Mouse (Mus musculus) left cerebral cortex, postnatal 25 days (tissue): ENCODE measurements at regions not wholly inside any gene's neighbourhood (a gene's known extent, or its start where the extent isn't known, plus 50 kb on each side); places are given as distances from the start of the nearest gene placed in this dataset.

ENCODE experiments used
- DNase-seq, 2 experiments: peaks; one replicate each; pipeline ENCODE4 v3.0.0; 2022; ENCODE audit warnings: low spot score in 2 of 2, mixed read lengths in 1 of 2
- intact Hi-C: fragments of 180-260 bp; cut with DNase I; formaldehyde crosslinking; loops from one replicate; pipeline ENCODE4 v1.15.1; 2025

DNA sequence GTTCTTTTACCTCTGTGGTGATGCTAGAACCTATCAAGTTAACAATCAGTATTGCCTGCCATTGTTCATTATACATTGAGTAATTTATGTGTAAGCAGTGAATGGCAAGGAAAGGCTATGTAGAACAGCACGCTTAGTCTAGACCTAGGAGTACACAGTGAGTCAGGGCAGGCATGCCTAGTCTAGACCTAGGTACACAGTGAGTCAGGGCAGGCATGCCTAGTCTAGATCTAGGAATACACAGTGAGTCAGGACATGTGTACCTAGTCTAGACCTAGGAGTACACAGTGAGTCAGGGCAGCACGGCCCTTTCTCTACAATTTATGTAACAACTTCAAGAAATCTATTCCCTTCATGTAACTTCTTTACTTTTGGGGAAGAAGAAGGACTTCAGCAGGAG, 347.2 kb downstream of the Tmem232 start:
- DNase-seq: no peak
- intact Hi-C loops: no loop called here

- intact Hi-C loops: no loop called here
- DNase-seq: no peak
Observed at GRCm38 (mm10) chr17:65192432-65193059, 348.0 kb downstream of the Tmem232 start.

DNA sequence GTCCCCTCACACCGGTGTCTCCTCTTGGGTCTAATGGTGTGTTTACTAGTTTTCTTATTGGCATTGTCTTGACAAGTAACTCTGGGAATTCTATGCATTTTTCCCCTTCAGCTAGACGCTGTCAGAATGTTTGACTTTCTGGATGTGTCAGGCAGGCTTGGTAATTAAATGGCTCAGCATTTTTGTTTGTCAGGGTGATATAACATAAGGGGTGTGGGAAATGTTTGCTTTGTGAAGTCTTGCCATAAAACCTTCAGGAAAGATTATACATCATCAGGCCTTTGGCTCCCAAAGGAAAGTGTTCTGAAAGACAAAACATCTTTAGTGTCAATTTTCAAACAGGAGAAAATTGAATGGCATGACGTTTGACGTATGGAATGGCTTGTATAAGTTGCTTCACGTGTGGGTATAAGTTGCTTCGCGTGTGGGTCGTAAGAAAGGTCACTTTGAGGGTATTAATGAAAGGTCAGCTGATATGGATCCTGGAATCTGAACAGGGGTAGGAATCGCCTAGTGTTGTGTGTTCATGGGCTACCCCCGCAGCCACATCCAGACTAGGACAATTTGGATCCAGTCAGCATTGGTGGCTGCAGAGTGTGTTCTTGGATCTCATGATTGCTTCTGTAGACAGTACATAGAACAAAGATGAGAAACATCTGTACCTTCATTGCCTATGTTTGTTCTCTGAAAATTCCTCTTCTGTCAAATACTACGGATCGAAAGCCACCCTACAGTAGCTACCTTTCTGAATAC, 349.6 kb downstream of the Tmem232 start:
- intact Hi-C loops: no loop called here
- DNase-seq: no peak

DNA sequence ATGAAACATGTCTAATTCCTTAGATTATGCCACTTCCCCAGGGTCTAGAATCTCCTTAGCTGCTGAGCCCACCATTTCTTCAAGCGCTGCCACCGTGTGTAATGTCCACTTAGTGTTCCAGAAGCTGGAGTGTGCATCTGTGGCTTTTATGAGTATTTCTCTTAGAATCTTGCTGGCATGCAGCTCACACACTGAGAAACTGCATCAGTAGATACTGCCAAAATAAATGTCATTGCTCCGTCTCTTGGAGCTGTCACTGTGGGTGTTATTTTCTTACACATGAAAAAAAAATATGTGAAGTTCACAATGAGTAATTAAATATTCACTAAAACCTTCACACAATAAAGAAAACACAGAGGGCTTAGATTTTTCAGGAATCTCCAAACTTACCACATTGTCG, 345.3 kb upstream of the 4930583I09Rik start:
- intact Hi-C loops: no loop called here
- DNase-seq: peak in 1 of 2 experiments; percentile 39

- intact Hi-C loops: loop anchor here (10.0 kb wide), 1 partner anchor 199 kb away; no protein-coding TSS in a partner anchor
- no peak for DNase-seq
Observed at GRCm38 (mm10) chr17:65175770-65176169, 339.9 kb upstream of the 4930583I09Rik start.

DNA sequence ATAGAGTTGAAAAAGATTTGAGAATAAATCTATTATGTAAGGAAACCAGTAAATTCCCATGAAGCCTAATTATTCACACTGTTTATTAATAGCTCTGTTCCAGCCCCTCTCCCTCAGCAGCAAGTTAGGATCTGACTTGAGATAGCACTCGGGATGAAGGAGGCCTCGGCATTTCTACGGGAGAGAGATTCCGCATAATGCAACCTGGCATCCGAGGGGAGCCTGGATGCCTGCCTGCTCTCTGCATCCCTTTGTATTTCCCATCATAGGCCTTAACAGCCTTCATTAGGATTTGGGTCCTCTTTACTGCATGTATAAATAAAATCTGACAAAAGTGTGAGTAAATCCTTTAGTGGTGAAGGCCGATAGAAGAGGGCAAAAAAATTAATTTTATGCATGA, 338.2 kb upstream of the 4930583I09Rik start:
- DNase-seq: no peak
- intact Hi-C loops: loop anchor here (10.0 kb wide), 1 partner anchor 201 kb away; no protein-coding TSS in a partner anchor

GRCm38 (mm10) chr17:65173236-65173635, 337.4 kb upstream of the 4930583I09Rik start:
- DNase-seq: peak in 1 of 2 experiments; percentile 86

GRCm38 (mm10) chr17:65170691-65171090, 334.8 kb upstream of the 4930583I09Rik start:
- intact Hi-C loops: loop anchor here (10.0 kb wide), 1 partner anchor 204 kb away; no protein-coding TSS in a partner anchor
- peak; percentile 52 to 92 for DNase-seq

More at GRCm38 (mm10) chr17:65173236-65173635, 337.4 kb upstream of the 4930583I09Rik start:
- intact Hi-C loops: loop anchor here (10.0 kb wide), 1 partner anchor 202 kb away; no protein-coding TSS in a partner anchor

GRCm38 (mm10) chr17:65169981-65170617, 334.2 kb upstream of the 4930583I09Rik start:
- intact Hi-C loops: loop anchor here (10.0 kb wide), 1 partner anchor 205 kb away; no protein-coding TSS in a partner anchor

DNA sequence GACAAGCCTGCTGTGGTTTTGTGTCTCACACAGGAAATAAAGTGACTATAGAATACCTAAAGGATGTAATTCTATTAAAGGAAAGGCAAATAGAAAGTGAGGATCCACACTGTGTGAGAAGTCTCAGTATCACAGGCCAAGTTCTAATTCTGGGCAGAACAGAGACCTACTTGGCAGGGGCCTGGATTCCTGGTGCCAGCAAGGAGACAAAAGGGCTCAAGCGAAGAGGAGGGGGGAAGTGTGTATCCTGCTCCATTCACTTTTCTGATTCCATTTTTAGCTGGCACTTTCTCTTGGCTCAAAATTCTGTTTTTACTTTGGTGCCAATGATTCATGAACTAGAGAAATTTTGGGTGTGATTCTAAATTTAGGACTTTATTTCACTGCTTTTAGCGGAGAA, 310.5 kb upstream of the 4930583I09Rik start:
- intact Hi-C loops: no loop called here
- DNase-seq: peak; percentile 26 to 85

More at GRCm38 (mm10) chr17:65169981-65170617, 334.2 kb upstream of the 4930583I09Rik start:
- no peak for DNase-seq

GRCm38 (mm10) chr17:65114651-65115050, 278.8 kb upstream of the 4930583I09Rik start:
- DNase-seq: no peak
- intact Hi-C loops: no loop called here

DNA sequence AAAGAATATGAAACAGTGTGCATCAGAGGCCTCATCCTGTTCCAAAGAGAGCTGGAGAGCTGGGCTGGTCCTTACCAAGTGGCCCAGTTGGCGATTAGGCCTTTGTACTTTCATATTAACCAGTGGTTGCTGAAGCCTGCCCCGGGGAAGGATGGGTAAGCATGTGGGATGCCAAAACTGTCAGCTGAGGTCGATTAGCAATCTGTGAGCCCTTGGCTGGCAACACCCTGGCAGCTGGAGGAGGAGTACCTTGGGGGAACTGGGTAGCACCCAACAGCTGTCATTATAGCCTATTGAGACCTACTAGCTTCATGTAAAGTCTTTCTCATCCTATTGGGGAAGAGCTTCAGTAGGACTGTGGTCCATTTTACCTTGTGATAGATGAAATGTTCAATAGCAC, 277.2 kb upstream of the 4930583I09Rik start:
- intact Hi-C loops: no loop called here
- no peak for DNase-seq

DNA sequence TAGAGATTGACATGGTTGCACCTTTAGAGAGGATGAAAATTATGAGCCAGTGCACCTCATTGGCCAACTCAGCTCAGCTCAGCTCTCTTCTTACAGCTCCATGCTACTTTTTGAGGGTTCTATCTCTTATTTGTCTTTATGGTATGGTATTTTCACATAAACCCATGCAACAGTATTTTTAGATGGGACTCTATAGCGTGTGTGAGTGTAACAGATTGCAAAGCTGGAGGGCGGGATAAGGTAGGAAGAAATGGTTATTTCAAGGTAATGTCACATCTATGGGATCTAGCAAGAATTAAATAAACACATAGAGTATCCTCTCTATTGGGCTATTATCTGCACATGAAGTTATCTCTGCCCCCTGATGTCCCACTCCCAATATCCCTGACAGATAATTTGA, 269.8 kb upstream of the 4930583I09Rik start:
- intact Hi-C loops: no loop called here
- peak in 1 of 2 experiments; percentile 72 for DNase-seq

GRCm38 (mm10) chr17:65101157-65101556, 265.3 kb upstream of the 4930583I09Rik start:
- intact Hi-C loops: no loop called here
- no peak for DNase-seq

GRCm38 (mm10) chr17:65082249-65082648, 246.4 kb upstream of the 4930583I09Rik start:
- intact Hi-C loops: no loop called here

GRCm38 (mm10) chr17:65081779-65082086, 245.9 kb upstream of the 4930583I09Rik start:
- DNase-seq: no peak
- intact Hi-C loops: no loop called here

More at GRCm38 (mm10) chr17:65082249-65082648, 246.4 kb upstream of the 4930583I09Rik start:
- DNase-seq: no peak

- intact Hi-C loops: no loop called here
- no peak for DNase-seq
Observed at GRCm38 (mm10) chr17:65081072-65081778, 245.4 kb upstream of the 4930583I09Rik start.

DNA sequence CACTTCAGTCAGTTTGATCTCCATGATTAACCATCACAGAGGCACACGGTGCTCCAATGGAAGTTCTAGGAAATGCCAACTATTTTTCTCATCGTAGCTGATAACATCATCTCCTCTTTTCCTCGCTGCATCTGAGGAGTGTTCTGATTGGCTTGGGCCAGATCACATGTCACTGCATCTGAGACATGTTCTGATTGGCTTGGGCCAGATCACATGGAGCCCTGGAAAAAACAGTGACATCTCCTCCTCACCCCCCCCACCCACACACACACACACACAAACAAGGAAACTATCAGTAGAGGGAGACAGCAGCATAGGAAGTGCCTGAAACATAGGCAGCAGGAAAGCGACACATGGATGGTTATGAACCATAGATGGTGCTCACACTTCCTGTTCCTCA, 239.0 kb upstream of the 4930583I09Rik start:
- intact Hi-C loops: loop anchor here (5.0 kb wide), 1 partner anchor 252 kb away; no protein-coding TSS in a partner anchor
- DNase-seq: no peak

- DNase-seq: peak; percentile 23 to 63
- intact Hi-C loops: loop anchor here (2.0 to 5.0 kb wide), 2 partner anchors 180 to 256 kb away; no protein-coding TSS in a partner anchor
Observed at GRCm38 (mm10) chr17:65071114-65071513, 235.2 kb upstream of the 4930583I09Rik start.

DNA sequence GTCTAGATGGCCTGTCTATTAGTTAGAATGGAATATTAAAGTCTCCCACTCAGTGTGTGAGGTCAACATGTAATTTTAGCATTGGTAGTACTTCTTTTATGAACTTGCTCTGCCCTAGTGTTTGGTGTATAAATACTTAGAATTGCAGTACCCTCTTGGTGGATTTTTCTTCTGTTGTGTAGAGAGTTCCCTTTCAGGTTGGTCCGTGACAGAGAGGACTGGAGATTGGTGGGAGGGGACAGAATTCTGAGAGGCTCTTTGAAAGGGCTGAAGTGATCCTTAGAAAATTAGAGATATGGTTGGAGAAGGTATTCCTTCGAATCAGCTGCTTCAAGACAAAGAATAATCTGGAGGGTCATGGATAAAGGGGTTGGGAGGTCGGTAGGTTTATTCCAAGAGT, 230.3 kb upstream of the 4930583I09Rik start:
- intact Hi-C loops: no loop called here

More for the DNA sequence above, 230.3 kb upstream of the 4930583I09Rik start:
- DNase-seq: no peak
